Mouse (Mus musculus): ENCODE data around the gene Prx.

- no peak for TF ChIP-seq GATA1 (IDR thresholded peaks at IDR 0.05; ENCODE audit: borderline replicate concordance, low read length)
- TF ChIP-seq FLI1 (IDR thresholded peaks at IDR 0.05; ENCODE audit: low read length): no peak
Observed at GRCm38 (mm10) chr7:27520599-27520998, 21.5 kb downstream of the Prx start.
